18 mouse cellular contexts compared by ENCODE assay signal in the genomic region with DNA sequence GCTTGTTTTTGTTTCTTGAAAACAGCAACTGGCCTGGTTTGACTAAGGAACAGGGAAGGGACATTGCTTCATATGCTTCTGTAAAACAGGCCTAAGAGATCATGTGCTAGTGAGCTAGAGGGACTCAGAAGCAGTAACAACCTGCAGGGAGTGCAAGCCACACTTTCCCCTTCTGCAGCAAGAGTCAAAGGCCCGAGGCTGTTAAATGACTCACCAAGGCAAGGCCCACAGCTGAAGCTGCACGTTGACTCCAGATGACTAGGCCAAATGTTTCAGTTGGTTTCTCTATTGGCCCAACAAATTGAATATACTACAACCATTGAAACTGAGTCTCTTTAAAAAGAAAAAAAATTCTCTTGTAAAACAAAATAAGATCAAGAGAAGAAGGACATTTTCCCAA.
DNase-seq lines count a peak whose midpoint lies in the region; ATAC-seq and TF ChIP-seq lines count a peak whose summit lies in the region.
"Had no signal": no experiment of that assay in that cellular context is flagged by ENCODE, and none has a peak within 500 bp of the region (broad histone marks: within the 10 kb centered on the region; RNA-seq: fewer than 3 reads in every experiment).

No protein-coding gene starts in this region.

- DNase-seq in adrenal gland, adult 2 months = peak; percentile 61
- DNase-seq in adrenal gland, postnatal 10 days = no peak
- peak; percentile 26 for DNase-seq in lung, postnatal 36 days
- no peak for DNase-seq in lung, adult 2 months
- no peak for DNase-seq in Patski (ENCODE audit: low read depth, low spot score)
- no peak for DNase-seq in cerebellum, adult 9-11 months
- DNase-seq: B cell, adult 2 months; cerebellum, adult 18-20 months; kidney, postnatal 4 days; layer of hippocampus, adult 9-11 months; retina, postnatal 1 day had no signal

- TF ChIP-seq CTCF in lung, adult 2 months (IDR thresholded peaks at IDR 0.05; ENCODE audit: insufficient read depth, low read length) = no peak
- no peak for TF ChIP-seq CTCF in Patski (IDR thresholded peaks at IDR 0.05)

- H3K36me3 ChIP-seq in neural tube, embryonic 15.5 days = no peaks in the 10 kb centered on the region
- H3K36me3 ChIP-seq: heart, embryonic 13.5 days; kidney, embryonic 15.5 days had no signal

- no peak overlapping the region for H3K4me3 ChIP-seq in lung, adult 2 months (replicated peaks; ENCODE audit: extremely low read depth, low read depth, low read length)
- no peak overlapping the region for H3K4me3 ChIP-seq in neural tube, embryonic 15.5 days (replicated peaks)
- H3K4me3 ChIP-seq: heart, embryonic 13.5 days; kidney, embryonic 15.5 days; limb, embryonic 13.5 days had no signal

- no peak overlapping the region for H3K9ac ChIP-seq in neural tube, embryonic 15.5 days (replicated peaks)
- H3K9ac ChIP-seq: heart, embryonic 13.5 days; hindbrain, embryonic 14.5 days; kidney, embryonic 15.5 days; limb, embryonic 13.5 days; liver, embryonic 14.5 days had no signal

- H3K27ac ChIP-seq in neural tube, embryonic 15.5 days (replicated peaks) = no peak overlapping the region
- H3K27ac ChIP-seq: heart, embryonic 13.5 days; hindbrain, embryonic 14.5 days; kidney, embryonic 15.5 days; limb, embryonic 13.5 days; liver, embryonic 14.5 days had no signal

- no peak overlapping the region for H3K4me2 ChIP-seq in neural tube, embryonic 15.5 days
- H3K4me2 ChIP-seq: heart, embryonic 13.5 days; hindbrain, embryonic 14.5 days; kidney, embryonic 15.5 days; limb, embryonic 13.5 days had no signal

- ATAC-seq in Patski = peak; percentile 40
- no peak for ATAC-seq in neural tube, embryonic 15.5 days (ENCODE audit: low FRiP score)
- ATAC-seq: activated CD4-positive, CD25-positive, alpha-beta regulatory T cell, adult 4 months had no signal

- no peaks in the 10 kb centered on the region for H3K4me1 ChIP-seq in lung, adult 2 months (ENCODE audit: control insufficient read depth, insufficient read depth, low read length)
- H3K4me1 ChIP-seq in neural tube, embryonic 15.5 days = 0 out of 2 replicates have a peak, but pooled peaks cover 3% of the 10 kb centered on the region
- H3K4me1 ChIP-seq: heart, embryonic 13.5 days had no signal

- TF ChIP-seq POLR2A in lung, adult 2 months (IDR thresholded peaks at IDR 0.05; ENCODE audit: borderline replicate concordance, extremely low read depth, low read depth, low read length) = no peak

- WGBS in lung, adult 2 months = 41% methylated on average over 2 of the region's 2 CpGs
- 53% methylated on average over 2 of the region's 2 CpGs for WGBS in neural tube, embryonic 15.5 days

- POLR2A ChIA-PET in Patski (lab: Charles Lee) = interaction anchor here (0.9 kb wide), 1 partner anchor 11 kb away, joined by 3 read pairs; no protein-coding TSS in a partner anchor

- in situ Hi-C loops in Patski (cut with MboI; ENCODE audit: low pct_unique_long_range_greater_than_20kb) = no loop called here

- CTCF ChIA-PET in Patski (lab: Charles Lee) = interaction anchor here (1.7 to 2.2 kb wide), 2 partner anchors 10 to 12 kb away, joined by 6 to 7 read pairs; no protein-coding TSS in a partner anchor

- H3K9me3 ChIP-seq in neural tube, embryonic 15.5 days (replicated peaks) = no peaks in the 10 kb centered on the region
- H3K9me3 ChIP-seq: heart, embryonic 13.5 days; kidney, embryonic 15.5 days; limb, embryonic 13.5 days had no signal

- H3K27me3 ChIP-seq in Patski = no peaks in the 10 kb centered on the region
- H3K27me3 ChIP-seq in neural tube, embryonic 15.5 days (replicated peaks) = no peaks in the 10 kb centered on the region
- H3K27me3 ChIP-seq: heart, embryonic 13.5 days; kidney, embryonic 15.5 days; limb, embryonic 13.5 days had no signal

Comparison
In these comparisons a context has a peak if more than half of its experiments do, and no peak if none do; other contexts are left out.
1. DNase-seq: peak in adrenal gland, adult 2 months (single experiment) and lung, postnatal 36 days (single experiment); none in adrenal gland, postnatal 10 days (single experiment), lung, adult 2 months (single experiment), Patski (single experiment) and cerebellum, adult 9-11 months (single experiment).